Mouse (Mus musculus) regulatory T cell (primary cell): ENCODE data around the gene Hspa12b.
"Not testable (repeated sequence)": the region's sequence is repeated elsewhere in the genome, so short reads cannot be mapped to it uniquely, and the experiment has no call there.

Experiments
- in situ Hi-C: fragments of 300-600 bp; cut with MboI, MseI; formaldehyde crosslinking; loops from one replicate; pipeline ENCODE4 v1.15.1; 2025; ENCODE audit warnings: high pct_unique_total_duplicates

Gene Hspa12b

GRCm38 (mm10) chr2:131127161-131127730 is at the start of gene Hspa12b:
Gene Hspa12b, plus strand, starts transcription at chr2:131127280.
- in situ Hi-C loops = no loop called here

- in situ Hi-C loops = no loop called here
Observed at GRCm38 (mm10) chr2:131080507-131080906, 46.6 kb upstream of the Hspa12b start.

GRCm38 (mm10) chr2:131084206-131084605 is 42.9 kb upstream of the Hspa12b start:
- in situ Hi-C loops = no loop called here

GRCm38 (mm10) chr2:131086667-131087390 is 40.3 kb upstream of the Hspa12b start, which contains the start of gene Siglec1:
Gene Siglec1, minus strand, starts transcription at chr2:131086765.
- in situ Hi-C loops = loop anchor here (5.0 kb wide), 2 partner anchors 320 to 450 kb away; no protein-coding TSS in a partner anchor

- in situ Hi-C loops = loop anchor here (5.0 kb wide), 2 partner anchors 319 to 449 kb away; no protein-coding TSS in a partner anchor
Observed at GRCm38 (mm10) chr2:131088581-131088980, 38.5 kb upstream of the Hspa12b start.

- in situ Hi-C loops = loop anchor here (5.0 to 10.0 kb wide), 5 partner anchors 53 to 448 kb away; no protein-coding TSS in a partner anchor
Observed at GRCm38 (mm10) chr2:131089634-131090033, 37.4 kb upstream of the Hspa12b start.

- in situ Hi-C loops = loop anchor here (5.0 to 10.0 kb wide), 3 partner anchors 51 to 424 kb away; no protein-coding TSS in a partner anchor
Observed at GRCm38 (mm10) chr2:131090852-131091251, 36.2 kb upstream of the Hspa12b start.

GRCm38 (mm10) chr2:131093577-131093976 is 33.5 kb upstream of the Hspa12b start:
- in situ Hi-C loops = loop anchor here (5.0 to 10.0 kb wide), 3 partner anchors 49 to 421 kb away; no protein-coding TSS in a partner anchor

- in situ Hi-C loops = loop anchor here (5.0 to 10.0 kb wide), 3 partner anchors 47 to 420 kb away; no protein-coding TSS in a partner anchor
Observed at GRCm38 (mm10) chr2:131094823-131095222, 32.3 kb upstream of the Hspa12b start.

GRCm38 (mm10) chr2:131096101-131096795 is 30.8 kb upstream of the Hspa12b start:
- in situ Hi-C loops = loop anchor here (10.0 kb wide), 1 partner anchor 419 kb away; no protein-coding TSS in a partner anchor

- in situ Hi-C loops = loop anchor here (10.0 kb wide), 1 partner anchor 418 kb away; no protein-coding TSS in a partner anchor
Observed at GRCm38 (mm10) chr2:131097087-131097486, 30.0 kb upstream of the Hspa12b start.

- in situ Hi-C loops = no loop called here
Observed at GRCm38 (mm10) chr2:131101530-131101929, 25.6 kb upstream of the Hspa12b start.

- in situ Hi-C loops = no loop called here
Observed at GRCm38 (mm10) chr2:131104021-131104420, 23.1 kb upstream of the Hspa12b start.

- in situ Hi-C loops = not testable (repeated sequence)
Observed at GRCm38 (mm10) chr2:131105061-131105460, 22.0 kb upstream of the Hspa12b start.

GRCm38 (mm10) chr2:131105989-131106388 is 21.1 kb upstream of the Hspa12b start:
- in situ Hi-C loops = no loop called here

- in situ Hi-C loops = no loop called here
Observed at GRCm38 (mm10) chr2:131118968-131119574, 8.0 kb upstream of the Hspa12b start.

- in situ Hi-C loops = no loop called here
Observed at GRCm38 (mm10) chr2:131124166-131124565, 2.9 kb upstream of the Hspa12b start.

GRCm38 (mm10) chr2:131125157-131125963 is 1.7 kb upstream of the Hspa12b start:
- in situ Hi-C loops = no loop called here

GRCm38 (mm10) chr2:131125964-131126815 is 890 bp upstream of the Hspa12b start:
- in situ Hi-C loops = no loop called here

- in situ Hi-C loops = no loop called here
Observed at GRCm38 (mm10) chr2:131128211-131128610, 1.1 kb downstream of the Hspa12b start.
